ENCODE assay signal across 28 mouse cellular contexts in genomic region chr1:149946432-149946831, GRCm38 (mm10). TPM values are rescaled to one million over a fixed set of nuclear protein-coding genes. Genes with fewer than 3 reads are reported as not detected.
A peak's percentile ranks its signal among the peaks of the same experiment; 100 is the strongest.
DNase-seq lines count a peak whose midpoint lies in the region; ATAC-seq and TF ChIP-seq lines count a peak whose summit lies in the region.
"Had no signal": no experiment of that assay in that cellular context is flagged by ENCODE, and none has a peak within 500 bp of the region (broad histone marks: within the 10 kb centered on the region; RNA-seq: fewer than 3 reads in every experiment).

No protein-coding gene starts in this region.

- 24% methylated on average over 3 of the region's 3 CpGs for WGBS in macrophage (ENCODE audit: missing documents)

- H3K4me1 ChIP-seq in bone marrow macrophage, adult 2 months (ENCODE audit: control insufficient read depth, insufficient read depth, low read length) = peaks cover 59% of the 10 kb centered on the region
- H3K4me1 ChIP-seq: forebrain, embryonic 15.5 days; limb, embryonic 12.5 days; neural tube, embryonic 15.5 days had no signal

- TF ChIP-seq POLR2A in bone marrow macrophage, adult 2 months (IDR thresholded peaks at IDR 0.05; ENCODE audit: borderline replicate concordance, low read depth, low read length) = no peak

- no peak for TF ChIP-seq CTCF in C2C12 (IDR thresholded peaks at IDR 0.05; ENCODE audit: control insufficient read depth, insufficient read depth, insufficient read length)
- TF ChIP-seq CTCF in bone marrow macrophage, adult 2 months (IDR thresholded peaks at IDR 0.05; ENCODE audit: low read depth, low read length) = no peak

- H3K79me3 ChIP-seq in C2C12 (ENCODE audit: low read depth) = no peaks in the 10 kb centered on the region

- no peak overlapping the region for H3K4me3 ChIP-seq in C2C12 (ENCODE audit: insufficient read depth, poor library complexity, severe bottlenecking)
- H3K4me3 ChIP-seq in bone marrow macrophage, adult 2 months (ENCODE audit: insufficient read depth, low read length) = no peak overlapping the region
- H3K4me3 ChIP-seq in macrophage (ENCODE audit: inconsistent target) = peak overlapping the region; percentile 11; the same call in 1 of the 2 replicates
- H3K4me3 ChIP-seq: forebrain, embryonic 15.5 days; left cerebral cortex, adult 2 months; limb, embryonic 12.5 days; liver, embryonic 13.5 days; neural tube, embryonic 15.5 days had no signal

- H3K36me3 ChIP-seq in C2C12 (ENCODE audit: control insufficient read depth, insufficient read depth) (no peaks in the 10 kb centered on the region), macrophage (ENCODE audit: inconsistent target) (no peaks in the 10 kb centered on the region)
- H3K36me3 ChIP-seq: forebrain, embryonic 15.5 days; limb, embryonic 12.5 days; liver, embryonic 13.5 days; neural tube, embryonic 15.5 days had no signal

- H3K27me3 ChIP-seq in C2C12 (ENCODE audit: control insufficient read depth, insufficient read depth, insufficient read length) = no peaks in the 10 kb centered on the region
- H3K27me3 ChIP-seq: forebrain, embryonic 15.5 days; limb, embryonic 12.5 days; liver, embryonic 13.5 days; neural tube, embryonic 15.5 days had no signal

- no peak for DNase-seq in layer of hippocampus, postnatal 14 days (ENCODE audit: low spot score in 2 of 2)
- no peak for DNase-seq in liver
- no peak for DNase-seq in right cerebral cortex, postnatal 14 days
- DNase-seq: adrenal gland, postnatal 10 days; cerebellum, adult 11-12 months; cerebellum, postnatal 10 days; gastrocnemius, postnatal 25 days; heart, adult 18-20 months; heart, postnatal 4 days; kidney, adult 11 months; kidney, postnatal 14 days; liver, embryonic 13.5 days; lung, adult 2 months; lung, postnatal 10 days; midbrain, embryonic 14.5 days; spleen, adult 18-20 months; thymus, adult 18-20 months; thymus, postnatal 36 days had no signal

- H3K79me2 ChIP-seq in C2C12 (ENCODE audit: control insufficient read depth, insufficient read depth) (peaks cover 10% of the 10 kb centered on the region), macrophage (ENCODE audit: inconsistent target) (peaks cover 90% of the 10 kb centered on the region)

- peak overlapping the region; percentile 80 for H3K27ac ChIP-seq in bone marrow macrophage, adult 2 months (ENCODE audit: insufficient read depth, low read depth, low read length)
- peak overlapping the region; percentile 65 for H3K27ac ChIP-seq in macrophage
- H3K27ac ChIP-seq: forebrain, embryonic 15.5 days; hindbrain, embryonic 14.5 days; left cerebral cortex, adult 2 months; limb, embryonic 12.5 days; liver, embryonic 13.5 days; neural tube, embryonic 15.5 days; stomach, postnatal 0 days had no signal

- H3ac ChIP-seq in C2C12 (ENCODE audit: control insufficient read depth, insufficient read length, low read depth) = no peak overlapping the region

- ATAC-seq in neutrophil, adult 5-6 weeks (ENCODE audit: extremely low read depth, insufficient number of reproducible peaks, low FRiP score, poor library complexity, severe bottlenecking) = peak; percentile 22; the same call in 1 of the 2 replicates
- ATAC-seq: forebrain, embryonic 15.5 days had no signal

TF ChIP-seq in C2C12, 6 proteins besides CTCF, POLR2A, EP300 and RAD21:
- TF ChIP-seq MAX (IDR thresholded peaks at IDR 0.05) (no peak), FOSL1 (IDR thresholded peaks at IDR 0.05; ENCODE audit: insufficient read depth, low read length, poor library complexity, severe bottlenecking) (no peak), USF1 (IDR thresholded peaks at IDR 0.05; ENCODE audit: low read depth) (no peak), MYOG (IDR thresholded peaks at IDR 0.05; ENCODE audit: control insufficient read depth, extremely low read depth, insufficient read length) (no peak), CEBPB (IDR thresholded peaks at IDR 0.05; ENCODE audit: low read depth) (peak; percentile 63), MYOD1 (IDR thresholded peaks at IDR 0.05; ENCODE audit: control insufficient read depth, insufficient read length, low read depth) (peak; percentile 76)

RNA-seq across cellular contexts. Expression of gene Pla2g4a, which starts 14.7 kb away (rescaled TPM):
- polyA plus RNA-seq in C2C12 (2012; fragmentation: generic; extraction: Trizol) (7.0 TPM), macrophage (2018) (7.9 to 21.6 TPM (median 8.8 TPM) in 3 replicates)
- 12.5 and 27.1 TPM in 2 replicates for polyA plus RNA-seq in bone marrow macrophage, adult 2 months (2012; ENCODE audit: insufficient read depth, insufficient read length, missing spikeins)
- 100 to 1,000 TPM in 1 of 26 experiments, 10 to 100 TPM in 25; 14.3 to 102 (median 37.1) TPM for total RNA-seq in macrophage (2018; cell fraction: chromatin; rRNA removed)
- total RNA-seq in macrophage (2018; cell fraction: cytosol; rRNA removed) = 10 to 100 TPM in 13 of 26 experiments, 1 to 10 TPM in 13; 5.8 to 29.1 (median 13.8) TPM
- total RNA-seq in macrophage (2018; cell fraction: nucleus; rRNA removed) = 10 to 100 TPM in 24 of 26 experiments, 1 to 10 TPM in 2; 8.6 to 43.6 (median 27.8) TPM
- total RNA-seq in neutrophil, adult 5-6 weeks (2017) = 6.2 and 12.4 TPM in 2 replicates
- total RNA-seq in layer of hippocampus, postnatal 14 days (2021) = 1 to 10 TPM; 2.1 to 3.3 TPM
